Mouse (Mus musculus) MEL (cell line): ENCODE measurements at regions not wholly inside any gene's neighbourhood (a gene's known extent, or its start where the extent isn't known, plus 50 kb on each side); places are given as distances from the start of the nearest gene placed in this dataset.

Source experiments
- DNase-seq: peaks from one replicate; pipeline ENCODE4 v3.0.0; 2011; ENCODE audit warnings: low read depth, low spot score
- H3K27ac ChIP-seq: 2 replicates; pipeline ENCODE4 v1.5.1; 2012; ENCODE audit warnings: low read depth, mild to moderate bottlenecking, control low read depth, low read length, moderate library complexity; ENCODE audit not compliant: control insufficient read depth
- H3K27me3 ChIP-seq, 2 experiments: fragments of 150-350 bp in 1 of 2; sonication (generic) in 1 of 2; 2 replicates each; pipeline ENCODE4 v1.6.1; 2012; ENCODE audit warnings: low read length in 2 of 2, mild to moderate bottlenecking in 2 of 2, improper control_type of control experiment in 1 of 2, moderate library complexity in 1 of 2; ENCODE audit not compliant: insufficient read depth in 2 of 2, control insufficient read depth in 1 of 2
- H3K36me3 ChIP-seq, 2 experiments: 2 replicates each; pipeline ENCODE4 v1.6.1; 2012 to 2014; ENCODE audit warnings: low read length in 2 of 2, improper control_type of control experiment in 1 of 2, inconsistent platforms in 1 of 2, mild to moderate bottlenecking in 1 of 2; ENCODE audit not compliant: insufficient read depth in 2 of 2, control insufficient read depth in 1 of 2
- H3K4me1 ChIP-seq, 2 experiments: fragments of 150-350 bp in 1 of 2; sonication (generic) in 1 of 2; 2 replicates each; pipeline ENCODE4 v1.6.1; 2012; ENCODE audit warnings: low read length in 2 of 2, improper control_type of control experiment in 1 of 2, mild to moderate bottlenecking in 1 of 2; ENCODE audit not compliant: insufficient read depth in 2 of 2, control insufficient read depth in 1 of 2
- H3K4me3 ChIP-seq, 2 experiments: fragments of 150-350 bp in 1 of 2; sonication (generic) in 1 of 2; 2 replicates each; pipeline ENCODE4 v1.5.1; 2012; ENCODE audit warnings: low read depth in 2 of 2, low read length in 2 of 2, mild to moderate bottlenecking in 2 of 2, moderate library complexity in 2 of 2, control low read depth in 1 of 2, improper control_type of control experiment in 1 of 2; ENCODE audit not compliant: control insufficient read depth in 1 of 2, insufficient read depth in 1 of 2
- H3K79me2 ChIP-seq: 2 replicates; pipeline ENCODE4 v1.6.1; 2012; ENCODE audit warnings: mild to moderate bottlenecking, low read length, moderate library complexity; ENCODE audit not compliant: control insufficient read depth, poor library complexity, insufficient read depth
- H3K9ac ChIP-seq: 2 replicates; pipeline ENCODE4 v1.6.1; 2012; ENCODE audit warnings: low read depth, mild to moderate bottlenecking, control low read depth, low read length, moderate library complexity; ENCODE audit not compliant: control insufficient read depth, poor library complexity, severe bottlenecking
- H3K9me3 ChIP-seq: fragments of 150-350 bp; sonication (generic); replicated peaks from 2 replicates; pipeline ENCODE4 v1.6.1; 2012; ENCODE audit warnings: mild to moderate bottlenecking, low read length, improper control_type of control experiment, moderate library complexity; ENCODE audit not compliant: insufficient read depth
- CTCF ChIP-seq, 3 experiments: IDR thresholded peaks in 2 of 3; conservative IDR thresholded peaks in 1 of 3; 2 replicates each; pipeline ENCODE4 v1.5.1; 2011 to 2012; ENCODE audit warnings: low read length in 3 of 3, low read depth in 2 of 3, mild to moderate bottlenecking in 2 of 3, improper control_type of control experiment in 1 of 3, inconsistent platforms in 1 of 3, mixed read lengths in 1 of 3, moderate library complexity in 1 of 3; ENCODE audit not compliant: control insufficient read depth in 1 of 3, insufficient read depth in 1 of 3, poor library complexity in 1 of 3, severe bottlenecking in 1 of 3
- E2F4 ChIP-seq: IDR thresholded peaks from 2 replicates; pipeline ENCODE4 v1.6.1; 2011; ENCODE audit warnings: low read depth, low read length, improper control_type of control experiment, borderline replicate concordance
- EP300 ChIP-seq, 2 experiments: IDR thresholded peaks; 2 replicates each; pipeline ENCODE4 v1.6.1; 2011; ENCODE audit warnings: improper control_type of control experiment in 2 of 2, low read length in 2 of 2, low read depth in 1 of 2, mild to moderate bottlenecking in 1 of 2
- ETS1 ChIP-seq: IDR thresholded peaks from 2 replicates; pipeline ENCODE4 v1.6.1; 2012; ENCODE audit warnings: low read depth, mild to moderate bottlenecking, inconsistent platforms, low read length, improper control_type of control experiment, moderate library complexity
- GATA1 ChIP-seq: IDR thresholded peaks from 2 replicates; pipeline ENCODE4 v1.6.1; 2011; ENCODE audit warnings: low read depth, low read length, improper control_type of control experiment
- KAT2A ChIP-seq: conservative IDR thresholded peaks from 2 replicates; pipeline ENCODE4 v1.6.1; 2012; ENCODE audit warnings: low read depth, low read length, improper control_type of control experiment, inconsistent platforms
- MAZ ChIP-seq: IDR thresholded peaks from 2 replicates; pipeline ENCODE4 v1.6.1; 2012; ENCODE audit warnings: low read depth, mild to moderate bottlenecking, inconsistent platforms, low read length, improper control_type of control experiment
- MEF2A ChIP-seq: IDR thresholded peaks from 2 replicates; pipeline ENCODE4 v1.6.1; 2014; ENCODE audit warnings: low read depth, mild to moderate bottlenecking, inconsistent platforms, low read length, improper control_type of control experiment; ENCODE audit not compliant: poor library complexity, insufficient replicate concordance, severe bottlenecking; ENCODE audit errors: extremely low read depth
- MYB ChIP-seq: IDR thresholded peaks from 2 replicates; pipeline ENCODE4 v1.6.1; 2011; ENCODE audit warnings: mild to moderate bottlenecking, low read depth, low read length, improper control_type of control experiment
- MYC ChIP-seq: IDR thresholded peaks from 2 replicates; pipeline ENCODE4 v1.6.1; 2011; ENCODE audit warnings: low read depth, mild to moderate bottlenecking, low read length, improper control_type of control experiment, moderate library complexity
- NELFE ChIP-seq: IDR thresholded peaks from 2 replicates; pipeline ENCODE4 v1.6.1; 2011; ENCODE audit warnings: low read depth, low read length, improper control_type of control experiment
- POLR2AphosphoS5 ChIP-seq: IDR thresholded peaks from 2 replicates; pipeline ENCODE4 v1.6.1; 2012; ENCODE audit warnings: low read depth, borderline replicate concordance, mild to moderate bottlenecking, inconsistent platforms, low read length, moderate library complexity, mixed read lengths
- RCOR1 ChIP-seq: IDR thresholded peaks from 2 replicates; pipeline ENCODE4 v1.6.1; 2012; ENCODE audit warnings: low read depth, mild to moderate bottlenecking, inconsistent platforms, low read length, improper control_type of control experiment
- SIN3A ChIP-seq: IDR thresholded peaks from 2 replicates; pipeline ENCODE4 v1.6.1; 2012; ENCODE audit warnings: low read length, improper control_type of control experiment, inconsistent platforms
- SMC3 ChIP-seq: IDR thresholded peaks from 2 replicates; pipeline ENCODE4 v1.6.1; 2011; ENCODE audit warnings: low read depth, low read length, improper control_type of control experiment
- TBP ChIP-seq: IDR thresholded peaks from 2 replicates; pipeline ENCODE4 v1.8.0; 2011; ENCODE audit warnings: low read depth, low read length, improper control_type of control experiment
- TCF12 ChIP-seq: IDR thresholded peaks from 2 replicates; pipeline ENCODE4 v1.6.1; 2014; ENCODE audit warnings: low read depth, mild to moderate bottlenecking, inconsistent platforms, low read length, improper control_type of control experiment, moderate library complexity
- UBTF ChIP-seq: IDR thresholded peaks from 2 replicates; pipeline ENCODE4 v1.6.1; 2012; ENCODE audit warnings: low read depth, mild to moderate bottlenecking, inconsistent platforms, low read length, improper control_type of control experiment, moderate library complexity, borderline replicate concordance; ENCODE audit not compliant: insufficient read depth
- ZC3H11A ChIP-seq: IDR thresholded peaks from 2 replicates; pipeline ENCODE4 v1.6.1; 2012; ENCODE audit warnings: low read depth, mild to moderate bottlenecking, inconsistent platforms, low read length, improper control_type of control experiment
- ZMIZ1 ChIP-seq: IDR thresholded peaks from 2 replicates; pipeline ENCODE4 v1.6.1; 2012; ENCODE audit warnings: low read depth, mild to moderate bottlenecking, inconsistent platforms, low read length, improper control_type of control experiment, moderate library complexity

- no peak for TF ChIP-seq TBP
- no peaks in the 10 kb centered on the region for H3K27me3 ChIP-seq
Measured at GRCm38 (mm10) chr4:56243863-56244262, 496.0 kb upstream of the Gm26657 start.

GRCm38 (mm10) chr4:56238496-56239488 is 501.1 kb upstream of the Gm26657 start:
- no peak for TF ChIP-seq MYC
- TF ChIP-seq NELFE = no peak
- no peak for TF ChIP-seq CTCF (IDR thresholded peaks at IDR 0.05 in 2 of 3, conservative IDR thresholded peaks at IDR 0.05 in 1 of 3; ENCODE audit: control insufficient read depth in 1 of 3, insufficient read depth in 1 of 3, low read depth in 2 of 3, low read length in 3 of 3, poor library complexity in 1 of 3, severe bottlenecking in 1 of 3)
- TF ChIP-seq GATA1 = no peak
- no peak for TF ChIP-seq TCF12
- no peak for TF ChIP-seq ETS1
- no peak for TF ChIP-seq RCOR1
- TF ChIP-seq POLR2AphosphoS5 = no peak
- no peak for TF ChIP-seq ZMIZ1
- no peak for TF ChIP-seq UBTF
- TF ChIP-seq ZC3H11A = no peak
- TF ChIP-seq SMC3 = no peak
- Histone ChIP-seq H3K9me3 (no peaks in the 10 kb centered on the region), H3K27ac (no peak overlapping the region), H3K27me3 (no peaks in the 10 kb centered on the region), H3K9ac (no peak overlapping the region), H3K4me3 (no peak overlapping the region), H3K4me1 (no peaks in the 10 kb centered on the region), H3K79me2 (no peaks in the 10 kb centered on the region), H3K36me3 (no peaks in the 10 kb centered on the region)
- no peak for DNase-seq

More at GRCm38 (mm10) chr4:56243863-56244262, 496.0 kb upstream of the Gm26657 start:
- DNase-seq = no peak
- Histone ChIP-seq H3K79me2 (no peaks in the 10 kb centered on the region), H3K9me3 (no peaks in the 10 kb centered on the region), H3K4me1 (no peaks in the 10 kb centered on the region), H3K4me3 (no peak overlapping the region), H3K36me3 (no peaks in the 10 kb centered on the region), H3K27ac (no peak overlapping the region), H3K9ac (no peak overlapping the region)

- DNase-seq = no peak
- H3K9ac ChIP-seq = no peak overlapping the region
- H3K27ac ChIP-seq = no peak overlapping the region
- H3K4me1 ChIP-seq = no peaks in the 10 kb centered on the region
- H3K4me3 ChIP-seq = no peak overlapping the region
- no peaks in the 10 kb centered on the region for H3K36me3 ChIP-seq
- H3K9me3 ChIP-seq = no peaks in the 10 kb centered on the region
- H3K27me3 ChIP-seq = no peaks in the 10 kb centered on the region
- TF ChIP-seq SMC3 (no peak), MYB (no peak), NELFE (no peak), MAZ (no peak), KAT2A (no peak), UBTF (no peak), ZMIZ1 (no peak), E2F4 (no peak), SIN3A (no peak), EP300 (IDR thresholded peaks at IDR 0.05; ENCODE audit: low read depth in 1 of 2, low read length in 2 of 2) (no peak), MEF2A (no peak)
- TF ChIP-seq, all 39 proteins: peak for 0
- H3K79me2 ChIP-seq = no peaks in the 10 kb centered on the region
Measured at GRCm38 (mm10) chr4:56231414-56231813, 508.5 kb upstream of the Gm26657 start.
